Mouse (Mus musculus) brain, embryonic 14.5 days (tissue): Measurements from ENCODE around the gene Ptch1. TPM values are rescaled to one million over a fixed set of nuclear protein-coding genes. Genes with fewer than 3 reads are reported as not detected.

Experiments used
- DNase-seq: peaks from one replicate; pipeline ENCODE4 v3.0.0-alpha.2; 2011; ENCODE audit warnings: low read depth
- CTCF ChIP-seq: fragments of 200-500 bp; IDR thresholded peaks from 2 replicates; pipeline ENCODE4 v1.5.1; 2012; ENCODE audit warnings: inconsistent platforms, mild to moderate bottlenecking, moderate library complexity, borderline replicate concordance; ENCODE audit not compliant: insufficient read depth, insufficient read length; ENCODE audit errors: extremely low read depth
- POLR2A ChIP-seq: fragments of 200-500 bp; IDR thresholded peaks from 2 replicates; pipeline ENCODE4 v1.6.1; 2012; ENCODE audit warnings: mild to moderate bottlenecking, inconsistent platforms, borderline replicate concordance; ENCODE audit not compliant: poor library complexity, insufficient read depth, insufficient read length, severe bottlenecking; ENCODE audit errors: extremely low read depth
- polyA plus RNA-seq: library from polyadenylated mRNA; depleted of rRNA; stranded (reverse); fragments of >200 nt; gene quantifications from 2 replicates; pipeline ENCODE4 v1.2.3, GENCODE M21; 2012

The Ptch1 gene
- polyA plus RNA-seq, 1 experiment, result 37.6 TPM

GRCm38 (mm10) chr13:63568741-63569395, 4.5 kb downstream of the Ptch1 start:
- peak; percentile 60 for DNase-seq
- TF ChIP-seq POLR2A (no peak), CTCF (no peak)

- TF ChIP-seq CTCF (no peak), POLR2A (no peak)
- no peak for DNase-seq
Measured at GRCm38 (mm10) chr13:63568306-63568705, 5.1 kb downstream of the Ptch1 start.

- peak; percentile 97 for DNase-seq
- no peak for TF ChIP-seq CTCF
- peak; percentile 51; the same call in 1 of the 2 replicates for TF ChIP-seq POLR2A
Measured at GRCm38 (mm10) chr13:63567677-63568293, 5.6 kb downstream of the Ptch1 start.

GRCm38 (mm10) chr13:63566018-63567015, 7.1 kb downstream of the Ptch1 start:
- DNase-seq, result peak; percentile 98

GRCm38 (mm10) chr13:63565320-63566017, 7.9 kb downstream of the Ptch1 start:
- TF ChIP-seq POLR2A (no peak), CTCF (no peak)
- DNase-seq, result no peak

More at GRCm38 (mm10) chr13:63566018-63567015, 7.1 kb downstream of the Ptch1 start:
- TF ChIP-seq CTCF (no peak), POLR2A (peak; percentile 18; the same call in 1 of the 2 replicates)

- DNase-seq, result peak; percentile 80
- no peak for TF ChIP-seq POLR2A
- TF ChIP-seq CTCF, result no peak
Measured at GRCm38 (mm10) chr13:63564626-63565319, 8.6 kb downstream of the Ptch1 start.

- DNase-seq, result peak; percentile 52
- TF ChIP-seq POLR2A (peak; percentile 9; the same call in 1 of the 2 replicates), CTCF (no peak)
Measured at GRCm38 (mm10) chr13:63563781-63564625, 9.4 kb downstream of the Ptch1 start.

- no peak for TF ChIP-seq CTCF
- no peak for TF ChIP-seq POLR2A
- DNase-seq, result peak; percentile 94
Measured at GRCm38 (mm10) chr13:63562972-63563780, 10.2 kb downstream of the Ptch1 start.
